Mouse (Mus musculus) heart, adult 8-10 months (tissue): ENCODE results near the gene Ppp1r14c. TPM values are rescaled to one million over a fixed set of nuclear protein-coding genes. Genes with fewer than 3 reads are reported as not detected.
"Not testable (repeated sequence)": the region's sequence is repeated elsewhere in the genome, so short reads cannot be mapped to it uniquely, and the experiment has no call there.

Experiments
- DNase-seq: peaks from one replicate; pipeline ENCODE4 v3.0.0; 2022; ENCODE audit warnings: low spot score
- microRNA-seq: library from miRNA; unstranded; fragments of <30 nt; microRNA quantifications from one replicate; pipeline ENCODE4 v1.2.0, GENCODE M21; 2022
- total RNA-seq, 4 experiments: library from RNA; stranded (reverse); gene quantifications; 2 replicates each; pipeline ENCODE4 v1.2.4; 2022

Ppp1r14c gene
- total RNA-seq, 4 experiments from 2014 or later: 108 to 192 (median 161) TPM

GRCm38 (mm10) chr10:3466135-3466626 is 100.3 kb downstream of the Ppp1r14c start:
- no peak for DNase-seq

GRCm38 (mm10) chr10:3468590-3468989 is 102.7 kb downstream of the Ppp1r14c start:
- no peak for DNase-seq

- no peak for DNase-seq
These were observed 110.8 kb downstream of the Ppp1r14c start for GRCm38 (mm10) chr10:3476611-3477010.

GRCm38 (mm10) chr10:3479772-3480171 is 113.9 kb downstream of the Ppp1r14c start:
- no peak for DNase-seq

GRCm38 (mm10) chr10:3490052-3490451 is 124.2 kb downstream of the Ppp1r14c start:
- no peak for DNase-seq

GRCm38 (mm10) chr10:3496791-3497190 is 130.9 kb downstream of the Ppp1r14c start:
- DNase-seq: no peak

GRCm38 (mm10) chr10:3500846-3501245 is 135.0 kb downstream of the Ppp1r14c start:
- DNase-seq: not testable (repeated sequence)

- peak; percentile 37 for DNase-seq
These were observed 141.8 kb downstream of the Ppp1r14c start for GRCm38 (mm10) chr10:3507484-3508221.

GRCm38 (mm10) chr10:3508222-3508588 is 142.3 kb downstream of the Ppp1r14c start:
- DNase-seq: no peak

GRCm38 (mm10) chr10:3508746-3509145 is 142.9 kb downstream of the Ppp1r14c start:
- DNase-seq: no peak

GRCm38 (mm10) chr10:3509663-3510277 is 143.9 kb downstream of the Ppp1r14c start:
- no peak for DNase-seq

- DNase-seq: no peak
These were observed 144.6 kb downstream of the Ppp1r14c start for GRCm38 (mm10) chr10:3510486-3510885.

GRCm38 (mm10) chr10:3511401-3511800 is 145.5 kb downstream of the Ppp1r14c start:
- DNase-seq: no peak

- DNase-seq: no peak
These were observed 146.9 kb downstream of the Ppp1r14c start for GRCm38 (mm10) chr10:3512620-3513305.

- DNase-seq: no peak
These were observed 148.1 kb downstream of the Ppp1r14c start for GRCm38 (mm10) chr10:3513947-3514346.

Small RNA genes within 50 kb of the gene (microRNA-seq; reads per million reads assigned to microRNA genes)
- not detected for gene Gm24482

Other genes starting within 250 kb of the Ppp1r14c start
- not detected for gene H60c, start 98.3 kb upstream of the Ppp1r14c start, total RNA-seq
- not detected for gene Iyd, start 174.2 kb downstream of the Ppp1r14c start, total RNA-seq